ENCODE assay signal across 33 mouse cellular contexts in the genomic region with DNA sequence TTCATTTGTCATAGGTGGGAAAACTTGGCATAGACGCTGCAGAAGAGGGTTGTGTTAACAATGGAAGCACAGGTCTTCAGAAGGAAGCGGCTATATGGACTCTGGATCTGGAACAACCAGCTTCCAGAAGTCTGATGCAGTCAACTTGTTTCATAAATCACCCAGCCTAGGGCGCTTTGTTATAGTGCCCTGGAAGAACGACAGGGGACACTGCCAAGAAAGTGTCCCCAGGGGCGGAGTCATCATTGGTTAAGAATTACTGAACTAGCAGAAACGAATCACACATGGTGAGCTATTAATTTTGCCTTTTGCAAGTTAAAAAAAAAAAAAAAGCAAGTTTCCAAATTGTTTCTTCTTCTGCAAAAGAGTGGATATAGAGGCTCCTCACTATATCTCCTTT. TPM values are rescaled to one million over a fixed set of nuclear protein-coding genes. Genes with fewer than 3 reads are reported as not detected.
"Had no signal": no experiment of that assay in that cellular context is flagged by ENCODE, and none has a peak within 500 bp of the region (broad histone marks: within the 10 kb centered on the region; RNA-seq: fewer than 3 reads in every experiment).

No protein-coding gene starts in this region.

- H3K36me3 ChIP-seq: heart, embryonic 13.5 days; heart, embryonic 15.5 days; hindbrain, embryonic 13.5 days; hindbrain, embryonic 15.5 days; kidney, embryonic 15.5 days; limb, embryonic 13.5 days; limb, embryonic 15.5 days had no signal

- H3K4me1 ChIP-seq: heart, embryonic 13.5 days; heart, embryonic 15.5 days; hindbrain, embryonic 13.5 days; hindbrain, embryonic 15.5 days; kidney, embryonic 15.5 days; limb, embryonic 13.5 days; limb, embryonic 15.5 days had no signal

- H3K4me2 ChIP-seq: heart, embryonic 11.5 days; heart, embryonic 13.5 days; heart, embryonic 15.5 days; hindbrain, embryonic 13.5 days; hindbrain, embryonic 15.5 days; kidney, embryonic 15.5 days; limb, embryonic 13.5 days; limb, embryonic 15.5 days; liver, embryonic 11.5 days had no signal

- H3K4me3 ChIP-seq: heart, adult 2 months; heart, embryonic 13.5 days; heart, embryonic 15.5 days; hindbrain, embryonic 13.5 days; hindbrain, embryonic 15.5 days; kidney, embryonic 15.5 days; limb, embryonic 13.5 days; limb, embryonic 15.5 days had no signal

- H3K9me3 ChIP-seq: heart, embryonic 13.5 days; heart, embryonic 15.5 days; hindbrain, embryonic 13.5 days; hindbrain, embryonic 15.5 days; kidney, embryonic 15.5 days; limb, embryonic 13.5 days; limb, embryonic 15.5 days had no signal

- H3K9ac ChIP-seq: heart, embryonic 13.5 days; heart, embryonic 15.5 days; hindbrain, embryonic 13.5 days; hindbrain, embryonic 15.5 days; kidney, embryonic 15.5 days; limb, embryonic 13.5 days; limb, embryonic 15.5 days; liver, embryonic 14.5 days had no signal

- H3K27ac ChIP-seq: heart, adult 2 months; heart, embryonic 13.5 days; heart, embryonic 15.5 days; hindbrain, embryonic 13.5 days; hindbrain, embryonic 15.5 days; hindbrain, postnatal 0 days; kidney, embryonic 15.5 days; kidney, postnatal 0 days; limb, embryonic 13.5 days; limb, embryonic 15.5 days; liver, embryonic 14.5 days had no signal

- ATAC-seq: hindbrain, postnatal 0 days; intestine, embryonic 16.5 days had no signal

- H3K27me3 ChIP-seq: heart, embryonic 13.5 days; heart, embryonic 15.5 days; hindbrain, embryonic 13.5 days; hindbrain, embryonic 15.5 days; kidney, embryonic 15.5 days; limb, embryonic 13.5 days; limb, embryonic 15.5 days had no signal

- DNase-seq: gastrocnemius, postnatal 14 days; gastrocnemius, postnatal 36 days; heart, adult 11 months; heart, adult 2 months; heart, postnatal 14 days; heart, postnatal 36 days; kidney, adult 11 months; kidney, postnatal 14 days; layer of hippocampus, adult 9-11 months; layer of hippocampus, postnatal 36 days; left cerebral cortex, postnatal 4 days had no signal

RNA-seq across cellular contexts. Expression of gene A930009A15Rik, which starts 26.9 kb away (rescaled TPM):
- total RNA-seq: gastrocnemius, adult 18-20 months; gastrocnemius, adult 8-10 months; gastrocnemius, postnatal 14 days; gastrocnemius, postnatal 36 days; heart, adult 2 months; heart, postnatal 14 days; heart, postnatal 36 days; hematopoietic stem cell, adult 5-6 weeks; hindbrain, postnatal 0 days; left cerebral cortex, adult 18-20 months had no signal
- polyA plus RNA-seq: gonadal fat pad, adult 2 months; heart, adult 2 months; heart, embryonic 11.5 days; heart, embryonic 13.5 days; heart, embryonic 15.5 days; heart, postnatal 0 days; intestine, embryonic 14.5 days; intestine, embryonic 16.5 days; kidney, postnatal 0 days; large intestine, adult 2 months; limb, embryonic 11.5 days; limb, embryonic 13.5 days; limb, embryonic 15.5 days; liver, embryonic 11.5 days; liver, embryonic 14.5 days had no signal
